Mouse (Mus musculus): ENCODE results near the gene A830031A19Rik.

Gene A830031A19Rik

GRCm38 (mm10) chr11:24074634-24075104, at the start of gene A830031A19Rik:
Gene A830031A19Rik, minus strand, starts transcription at chr11:24075054.
- DNase-seq: no peak

- DNase-seq: no peak
These were observed 49.1 kb upstream of the A830031A19Rik start for GRCm38 (mm10) chr11:24123991-24124390.

GRCm38 (mm10) chr11:24122899-24123298, 48.0 kb upstream of the A830031A19Rik start:
- no peak for DNase-seq

- no peak for DNase-seq
These were observed 46.3 kb upstream of the A830031A19Rik start for GRCm38 (mm10) chr11:24121136-24121535.

- no peak for DNase-seq
These were observed 41.9 kb upstream of the A830031A19Rik start for GRCm38 (mm10) chr11:24116582-24117318.

GRCm38 (mm10) chr11:24116041-24116440, 41.2 kb upstream of the A830031A19Rik start:
- no peak for DNase-seq

GRCm38 (mm10) chr11:24115017-24115752, 40.3 kb upstream of the A830031A19Rik start:
- no peak for DNase-seq

GRCm38 (mm10) chr11:24111720-24112119, 36.9 kb upstream of the A830031A19Rik start:
- DNase-seq: no peak

GRCm38 (mm10) chr11:24110113-24110512, 35.3 kb upstream of the A830031A19Rik start:
- no peak for DNase-seq

GRCm38 (mm10) chr11:24109388-24109787, 34.5 kb upstream of the A830031A19Rik start:
- no peak for DNase-seq

GRCm38 (mm10) chr11:24108974-24109373, 34.1 kb upstream of the A830031A19Rik start:
- DNase-seq: no peak

GRCm38 (mm10) chr11:24107414-24107813, 32.6 kb upstream of the A830031A19Rik start:
- no peak for DNase-seq

GRCm38 (mm10) chr11:24103128-24103742, 28.4 kb upstream of the A830031A19Rik start:
- no peak for DNase-seq

- no peak for DNase-seq
These were observed 27.5 kb upstream of the A830031A19Rik start for GRCm38 (mm10) chr11:24102372-24102771.

GRCm38 (mm10) chr11:24101625-24102024, 26.8 kb upstream of the A830031A19Rik start:
- no peak for DNase-seq

- DNase-seq: no peak
These were observed 25.7 kb upstream of the A830031A19Rik start for GRCm38 (mm10) chr11:24100449-24101070.

GRCm38 (mm10) chr11:24099886-24100293, 25.0 kb upstream of the A830031A19Rik start:
- peak; percentile 60 for DNase-seq

GRCm38 (mm10) chr11:24099215-24099614, 24.4 kb upstream of the A830031A19Rik start:
- no peak for DNase-seq

GRCm38 (mm10) chr11:24098662-24099061, 23.8 kb upstream of the A830031A19Rik start:
- no peak for DNase-seq

GRCm38 (mm10) chr11:24098069-24098468, 23.2 kb upstream of the A830031A19Rik start:
- DNase-seq: no peak

GRCm38 (mm10) chr11:24097026-24097425, 22.2 kb upstream of the A830031A19Rik start:
- DNase-seq: no peak

- no peak for DNase-seq
These were observed 21.6 kb upstream of the A830031A19Rik start for GRCm38 (mm10) chr11:24096483-24096882.

Measured in right cerebral cortex, postnatal 4 days (tissue).